24 mouse cellular contexts compared by ENCODE assay signal in genomic region chr6:137187426-137187825, GRCm38 (mm10). TPM values are rescaled to one million over a fixed set of nuclear protein-coding genes. Genes with fewer than 3 reads are reported as not detected.
A peak's percentile ranks its signal among the peaks of the same experiment; 100 is the strongest.
DNase-seq lines count a peak whose midpoint lies in the region; ATAC-seq and TF ChIP-seq lines count a peak whose summit lies in the region.
"Had no signal": no experiment of that assay in that cellular context is flagged by ENCODE, and none has a peak within 500 bp of the region (broad histone marks: within the 10 kb centered on the region; RNA-seq: fewer than 3 reads in every experiment).

No protein-coding gene starts in this region.

- no peaks in the 10 kb centered on the region for H3K9me3 ChIP-seq in hindbrain, postnatal 0 days (ENCODE audit: low read length)
- H3K9me3 ChIP-seq in hindbrain, embryonic 11.5 days (ENCODE audit: control insufficient read depth, low read length): no peaks in the 10 kb centered on the region
- H3K9me3 ChIP-seq in neural tube, embryonic 14.5 days (ENCODE audit: control insufficient read depth, low read length): no peaks in the 10 kb centered on the region
- H3K9me3 ChIP-seq: forebrain, embryonic 10.5 days had no signal

- 0 out of 2 replicates have a peak, but pooled peaks cover 5% of the 10 kb centered on the region for H3K4me1 ChIP-seq in hindbrain, postnatal 0 days (ENCODE audit: insufficient read depth, low read length)
- H3K4me1 ChIP-seq in hindbrain, embryonic 11.5 days (replicated peaks; ENCODE audit: control insufficient read depth, insufficient read depth, low read length): no peaks in the 10 kb centered on the region
- no peaks in the 10 kb centered on the region for H3K4me1 ChIP-seq in neural tube, embryonic 14.5 days (ENCODE audit: control insufficient read depth, insufficient read depth, low read length)

- H3K27ac ChIP-seq in hindbrain, postnatal 0 days: no peak overlapping the region
- H3K27ac ChIP-seq in hindbrain, embryonic 11.5 days (ENCODE audit: low read depth, low read length): no peak overlapping the region
- no peak overlapping the region for H3K27ac ChIP-seq in neural tube, embryonic 14.5 days (ENCODE audit: low read depth, low read length)
- H3K27ac ChIP-seq: forebrain, embryonic 10.5 days; gastrocnemius, adult 2 months had no signal

- TF ChIP-seq CTCF in hindbrain, postnatal 0 days (IDR thresholded peaks at IDR 0.05; ENCODE audit: low read depth): no peak
- no peak for TF ChIP-seq CTCF in brain, embryonic 14.5 days (IDR thresholded peaks at IDR 0.05; ENCODE audit: borderline replicate concordance, extremely low read depth, insufficient read depth, insufficient read length)

- H3K4me2 ChIP-seq in hindbrain, postnatal 0 days (ENCODE audit: low read depth, low read length): no peak overlapping the region
- no peak overlapping the region for H3K4me2 ChIP-seq in hindbrain, embryonic 11.5 days (replicated peaks; ENCODE audit: low read depth, low read length)
- H3K4me2 ChIP-seq in neural tube, embryonic 14.5 days (ENCODE audit: low read depth, low read length): no peak overlapping the region
- H3K4me2 ChIP-seq: heart, embryonic 11.5 days had no signal

- WGBS in hindbrain, postnatal 0 days: 68% methylated on average over 3 of the region's 3 CpGs
- WGBS in hindbrain, embryonic 11.5 days: 86% methylated on average over 3 of the region's 3 CpGs
- WGBS in neural tube, embryonic 14.5 days: 55% methylated on average over 3 of the region's 3 CpGs

- H3K4me3 ChIP-seq in hindbrain, postnatal 0 days (ENCODE audit: low read length): no peak overlapping the region
- H3K4me3 ChIP-seq in hindbrain, embryonic 11.5 days (ENCODE audit: low read depth, low read length): no peak overlapping the region
- H3K4me3 ChIP-seq in neural tube, embryonic 14.5 days (ENCODE audit: low read depth, low read length): no peak overlapping the region
- H3K4me3 ChIP-seq: forebrain, embryonic 10.5 days; gastrocnemius, adult 2 months had no signal

- DNase-seq in frontal cortex, postnatal 25 days (ENCODE audit: low spot score in 2 of 2): no peak
- peak; percentile 30 for DNase-seq in hindbrain, postnatal 0 days (ENCODE audit: low spot score)
- no peak for DNase-seq in hindbrain, embryonic 11.5 days (ENCODE audit: low spot score)
- no peak for DNase-seq in neural tube, embryonic 10.5 days (ENCODE audit: extremely low spot score, low spot score)
- peak; percentile 32 for DNase-seq in brain, embryonic 14.5 days (ENCODE audit: low read depth)
- DNase-seq in c-Kit-positive CD71-positive TER-119-positive erythroid progenitor cells, embryonic 14.5 days (ENCODE audit: low spot score): no peak
- DNase-seq: adrenal gland, postnatal 10 days; adrenal gland, postnatal 36 days; B cell, adult 2 months; cerebellum, adult 18-20 months; cerebellum, adult 9-10 months; cerebellum, postnatal 14 days; gastrocnemius, adult 2 months; gastrocnemius, postnatal 14 days had no signal

- ATAC-seq in frontal cortex, adult (ENCODE audit: low TSS enrichment): peak; percentile 55
- ATAC-seq in hindbrain, postnatal 0 days: 0 out of 2 replicates have a peak, but pooled peaks have one; percentile 32
- ATAC-seq in hindbrain, embryonic 11.5 days (ENCODE audit: low FRiP score): no peak
- ATAC-seq in neural tube, embryonic 14.5 days (ENCODE audit: low read depth): peak; percentile 75; the same call in 1 of the 2 replicates
- ATAC-seq: forebrain, embryonic 14.5 days; intestine, postnatal 0 days; Patski had no signal

- H3K27me3 ChIP-seq in hindbrain, postnatal 0 days (ENCODE audit: insufficient read depth, low read length): no peaks in the 10 kb centered on the region
- no peaks in the 10 kb centered on the region for H3K27me3 ChIP-seq in hindbrain, embryonic 11.5 days (ENCODE audit: control insufficient read depth, insufficient read depth, low read length)
- H3K27me3 ChIP-seq in neural tube, embryonic 14.5 days (ENCODE audit: control insufficient read depth, insufficient read depth, low read length): no peaks in the 10 kb centered on the region
- H3K27me3 ChIP-seq: CH12.LX had no signal

- no peaks in the 10 kb centered on the region for H3K36me3 ChIP-seq in hindbrain, postnatal 0 days (ENCODE audit: insufficient read depth, low read length)
- no peaks in the 10 kb centered on the region for H3K36me3 ChIP-seq in hindbrain, embryonic 11.5 days (ENCODE audit: control insufficient read depth, insufficient read depth, low read length)
- no peaks in the 10 kb centered on the region for H3K36me3 ChIP-seq in neural tube, embryonic 14.5 days (ENCODE audit: control insufficient read depth, insufficient read depth, low read length)
- H3K36me3 ChIP-seq: forebrain, embryonic 10.5 days; G1E had no signal

- H3K9ac ChIP-seq in hindbrain, postnatal 0 days (replicated peaks; ENCODE audit: low read length): no peak overlapping the region
- no peak overlapping the region for H3K9ac ChIP-seq in hindbrain, embryonic 11.5 days (ENCODE audit: low read depth, low read length)
- H3K9ac ChIP-seq in neural tube, embryonic 14.5 days (replicated peaks; ENCODE audit: low read depth, low read length): no peak overlapping the region

- TF ChIP-seq POLR2A in brain, embryonic 14.5 days (IDR thresholded peaks at IDR 0.05; ENCODE audit: borderline replicate concordance, extremely low read depth, insufficient read depth, insufficient read length, poor library complexity, severe bottlenecking): no peak

RNA-seq across cellular contexts. Expression of gene Rerg, which starts 17.1 kb away (rescaled TPM):
- total RNA-seq in hindbrain, postnatal 0 days (2014; rRNA removed): 1.2 and 1.6 TPM in 2 replicates
- polyA plus RNA-seq in hindbrain, postnatal 0 days (2015; fragmentation: Nextera tagmentation; extraction: Ambion mirVana): 7.3 and 7.6 TPM in 2 replicates
- polyA plus RNA-seq in hindbrain, embryonic 11.5 days (2014; fragmentation: Nextera tagmentation; extraction: Ambion mirVana): 1.9 and 2.2 TPM in 2 replicates
- polyA plus RNA-seq in neural tube, embryonic 14.5 days (2014; fragmentation: Nextera tagmentation; extraction: Ambion mirVana): 6.6 and 8.5 TPM in 2 replicates
- polyA plus RNA-seq in brain, embryonic 14.5 days (2012; rRNA removed): 3.7 and 4.3 TPM in 2 replicates
- total RNA-seq: CH12.LX; hematopoietic stem cell, adult 5-6 weeks had no signal
- polyA plus RNA-seq: G1E had no signal

Comparison
In these comparisons a context has a peak if more than half of its experiments do, and no peak if none do; other contexts are left out.
1. DNase-seq: peak in hindbrain, postnatal 0 days (single experiment) and brain, embryonic 14.5 days (single experiment); none in frontal cortex, postnatal 25 days (0 of 2), hindbrain, embryonic 11.5 days (single experiment), neural tube, embryonic 10.5 days (single experiment) and c-Kit-positive CD71-positive TER-119-positive erythroid progenitor cells, embryonic 14.5 days (single experiment).